Mouse (Mus musculus) spleen, postnatal 10 days (tissue): ENCODE results near the gene Ddx39b.

Experiments
- DNase-seq, 2 experiments: peaks; one replicate each; pipeline ENCODE4 v3.0.0; 2021 to 2022; ENCODE audit warnings: low spot score in 2 of 2

Ddx39b gene

GRCm38 (mm10) chr17:35241305-35242014 is at the start of gene Ddx39b:
Gene Ddx39b (plus strand): TSS chr17:35241746.
- peak; percentile 92 to 95 for DNase-seq

DNA sequence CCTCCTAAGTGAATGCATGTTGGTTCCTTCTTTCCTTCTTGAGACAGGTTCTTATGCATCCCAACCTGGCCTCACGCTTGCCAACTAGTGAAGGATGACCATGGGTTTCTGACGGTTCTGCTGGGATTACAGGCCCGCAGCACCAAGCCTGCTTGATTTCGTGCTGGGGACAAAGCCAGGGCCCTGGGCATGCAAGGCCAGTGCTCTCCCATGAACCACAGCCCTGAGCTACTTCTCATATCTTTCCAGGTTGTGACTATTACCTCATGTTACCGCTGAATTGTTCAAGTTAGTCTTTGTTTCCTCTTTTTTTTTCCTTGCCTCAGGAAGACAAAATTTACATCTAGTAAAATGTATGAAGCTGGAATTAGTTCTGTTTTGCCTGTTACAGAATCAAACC is 48.6 kb upstream of the Ddx39b start:
- no peak for DNase-seq

GRCm38 (mm10) chr17:35193881-35194843 is 47.4 kb upstream of the Ddx39b start, which contains the start of gene Ltb:
Gene Ltb (plus strand): TSS chr17:35194439.
- peak; percentile 51 to 81 for DNase-seq

DNA sequence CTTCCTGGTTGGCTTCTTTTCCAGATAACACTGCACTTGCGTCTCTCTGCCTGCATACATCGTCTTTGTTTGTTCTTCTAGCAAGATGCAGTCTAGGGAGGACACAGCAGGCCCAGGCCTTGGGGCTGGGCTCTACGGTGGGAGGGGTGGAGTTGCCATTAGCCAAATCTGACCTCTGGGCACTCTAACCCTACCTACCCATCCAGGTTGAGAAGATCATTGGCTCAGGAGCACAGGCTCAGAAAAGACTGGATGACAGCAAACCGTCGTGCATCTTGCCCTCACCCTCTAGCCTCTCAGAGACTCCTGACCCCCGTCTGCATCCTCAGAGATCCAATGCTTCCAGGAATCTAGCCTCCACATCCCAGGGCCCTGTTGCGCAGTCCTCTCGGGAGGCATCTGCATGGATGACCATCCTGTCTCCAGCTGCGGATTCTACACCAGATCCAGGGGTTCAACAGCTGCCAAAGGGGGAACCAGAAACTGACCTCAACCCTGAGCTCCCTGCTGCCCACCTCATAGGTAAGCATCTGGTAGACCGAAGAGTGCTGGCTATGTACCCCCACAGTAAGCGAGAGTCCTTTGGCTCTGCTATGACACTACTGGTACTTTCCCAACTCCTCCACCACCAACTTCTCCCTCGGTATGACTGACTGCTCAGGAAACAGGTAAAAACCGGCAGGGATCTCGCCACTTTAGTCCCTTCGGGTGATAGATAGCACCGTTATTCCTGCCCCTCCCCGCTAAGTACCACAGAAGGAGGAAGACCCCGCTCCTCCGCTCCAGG is 46.5 kb upstream of the Ddx39b start:
- DNase-seq = peak; percentile 30 to 36

GRCm38 (mm10) chr17:35195631-35196320 is 45.8 kb upstream of the Ddx39b start:
- peak; percentile 83 to 92 for DNase-seq

DNA sequence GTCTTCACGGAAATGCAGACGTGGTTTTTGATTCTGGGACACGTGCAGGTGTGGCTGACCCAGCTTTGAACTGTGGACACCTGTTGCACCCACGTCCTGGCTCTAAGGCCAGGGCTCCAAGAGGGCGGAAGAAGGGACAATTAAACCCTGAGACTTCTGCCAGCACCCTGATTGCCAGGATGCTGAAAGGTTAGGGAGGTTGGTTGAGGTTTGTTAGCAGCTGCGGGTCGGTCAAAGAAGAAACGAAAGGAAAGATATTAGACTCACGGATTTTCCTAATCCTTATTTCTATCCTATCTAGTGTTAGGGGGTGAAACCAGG is 45.3 kb upstream of the Ddx39b start:
- DNase-seq = no peak

GRCm38 (mm10) chr17:35197126-35197525 is 44.4 kb upstream of the Ddx39b start:
- DNase-seq = no peak

DNA sequence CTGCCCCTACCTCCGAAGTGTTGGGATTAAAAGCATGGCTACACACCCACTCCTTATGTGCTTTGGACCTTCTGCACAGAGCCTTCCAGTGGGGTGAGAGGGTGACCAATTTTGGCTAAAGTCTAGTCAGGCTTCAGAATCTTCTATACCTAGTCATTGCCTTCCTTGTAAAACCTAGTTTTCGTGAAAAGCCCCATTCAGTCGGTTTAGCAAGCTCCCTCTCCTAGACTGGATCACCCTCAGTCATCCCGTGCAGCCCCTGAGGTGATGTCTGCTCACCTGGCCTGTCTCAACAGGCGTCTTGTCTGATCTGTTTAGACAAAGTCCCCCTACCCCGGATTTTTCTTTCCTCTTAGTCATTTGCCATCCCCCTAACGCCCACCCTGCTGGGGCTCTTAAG is 43.5 kb upstream of the Ddx39b start:
- no peak for DNase-seq

DNA sequence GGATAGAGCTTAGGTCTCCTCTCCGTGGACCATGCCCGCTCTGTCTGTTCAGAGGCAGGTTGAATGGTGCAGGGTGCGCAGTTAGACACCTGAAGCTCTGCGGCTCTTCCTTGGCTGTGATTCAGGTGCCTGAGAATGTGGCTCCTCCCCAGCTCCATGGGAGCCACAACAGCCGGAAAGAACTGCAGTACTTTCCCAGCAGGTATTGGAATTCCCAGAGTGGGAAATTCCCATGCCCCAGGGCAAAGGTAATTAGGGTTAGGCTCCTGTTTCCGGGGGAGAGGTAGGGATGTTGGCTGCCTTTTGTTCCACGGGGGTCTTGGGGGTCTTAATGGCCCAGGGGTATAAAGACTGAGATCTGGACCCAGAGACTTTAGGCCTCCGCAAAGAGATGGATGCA is 42.6 kb upstream of the Ddx39b start:
- no peak for DNase-seq

- DNase-seq = peak in 1 of 2 experiments; percentile 63
Measured at GRCm38 (mm10) chr17:35200398-35200797, 41.1 kb upstream of the Ddx39b start.

- DNase-seq = peak in 1 of 2 experiments; percentile 61
Measured at GRCm38 (mm10) chr17:35201128-35201527, 40.4 kb upstream of the Ddx39b start.

GRCm38 (mm10) chr17:35201787-35202186 is 39.8 kb upstream of the Ddx39b start, which contains the start of gene Tnf:
Gene Tnf (minus strand): TSS chr17:35202007.
- peak; percentile 57 to 69 for DNase-seq

DNA sequence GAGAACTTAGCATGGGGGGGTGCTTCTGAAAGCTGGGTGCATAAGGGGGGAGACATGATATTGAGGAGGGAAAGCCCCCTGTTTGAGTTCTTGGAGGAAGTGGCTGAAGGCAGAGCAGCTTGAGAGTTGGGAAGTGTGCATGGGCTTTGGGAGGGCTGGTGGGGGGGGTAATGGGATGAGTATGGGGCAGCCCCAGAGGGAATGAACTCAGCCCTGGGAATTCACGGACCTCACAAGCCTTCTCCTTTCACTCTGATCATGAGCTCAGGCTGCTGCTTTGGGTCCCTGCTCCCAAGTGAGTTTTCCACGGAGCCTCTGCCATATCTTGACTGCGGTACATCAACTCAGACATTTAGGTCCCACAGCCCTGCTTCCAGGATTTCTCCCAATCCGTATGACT is 39.1 kb upstream of the Ddx39b start:
- DNase-seq = no peak

- DNase-seq = peak; percentile 34 to 67
Measured at GRCm38 (mm10) chr17:35204494-35205379, 36.8 kb upstream of the Ddx39b start, which contains the start of gene Lta. Gene Lta (minus strand): TSS chr17:35205351.

GRCm38 (mm10) chr17:35205380-35205769 is 36.2 kb upstream of the Ddx39b start:
- DNase-seq = peak in 1 of 2 experiments; percentile 48

DNA sequence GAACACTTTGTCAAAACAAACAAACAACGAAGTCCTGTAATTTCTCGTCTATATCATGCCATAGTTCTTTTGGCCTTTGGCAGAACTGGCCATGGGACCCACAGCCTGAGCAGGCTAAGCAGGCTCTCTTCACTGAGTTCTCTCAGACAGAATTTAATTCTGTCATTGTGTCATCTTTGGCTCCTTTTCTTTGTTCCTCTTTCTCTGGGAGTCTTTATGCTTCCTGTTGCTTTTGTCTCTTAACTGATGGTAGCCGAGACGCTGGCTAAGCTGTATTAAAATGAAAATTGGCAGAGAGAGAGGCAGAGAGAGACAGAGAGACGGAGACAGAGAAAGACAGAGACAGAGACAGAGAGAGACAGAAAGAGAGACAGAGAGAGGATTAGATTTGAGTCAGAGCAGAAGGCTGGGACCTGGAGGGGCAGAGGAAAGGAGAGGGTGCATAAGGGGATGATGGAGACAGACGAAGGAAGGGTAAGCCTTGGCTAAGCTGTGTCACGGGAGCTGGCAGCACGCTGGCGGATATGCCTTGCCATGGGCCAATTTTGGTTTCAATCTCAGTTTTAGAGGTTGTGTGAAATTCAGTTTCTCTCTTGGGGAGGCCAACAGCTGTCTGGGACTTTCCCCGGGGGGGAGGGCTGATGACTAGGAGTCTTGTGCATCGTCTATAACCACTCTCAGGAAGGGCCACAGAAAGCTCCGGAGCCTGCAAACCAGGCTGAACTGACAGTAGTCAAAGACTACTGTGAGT is 31.6 kb upstream of the Ddx39b start:
- peak in 1 of 2 experiments; percentile 71 for DNase-seq

DNA sequence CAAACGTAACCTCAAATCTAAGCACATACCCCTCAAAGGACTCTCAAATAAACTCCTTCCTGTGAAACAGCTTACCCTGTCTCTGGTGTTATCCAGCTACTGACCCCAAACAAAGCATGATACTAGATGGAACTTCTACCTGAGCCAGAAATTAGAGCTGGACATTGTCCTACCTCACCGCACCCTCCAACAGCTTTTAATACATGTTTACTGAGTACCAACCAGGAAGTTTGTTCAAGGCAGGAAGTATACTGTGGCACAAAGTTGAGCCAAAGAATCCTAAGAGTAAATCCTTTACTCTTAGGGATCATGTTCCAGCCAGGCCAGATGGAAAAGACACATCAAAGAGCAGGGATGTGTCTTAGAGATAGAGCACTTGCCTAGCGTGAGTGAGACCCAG is 31.0 kb upstream of the Ddx39b start:
- no peak for DNase-seq

DNA sequence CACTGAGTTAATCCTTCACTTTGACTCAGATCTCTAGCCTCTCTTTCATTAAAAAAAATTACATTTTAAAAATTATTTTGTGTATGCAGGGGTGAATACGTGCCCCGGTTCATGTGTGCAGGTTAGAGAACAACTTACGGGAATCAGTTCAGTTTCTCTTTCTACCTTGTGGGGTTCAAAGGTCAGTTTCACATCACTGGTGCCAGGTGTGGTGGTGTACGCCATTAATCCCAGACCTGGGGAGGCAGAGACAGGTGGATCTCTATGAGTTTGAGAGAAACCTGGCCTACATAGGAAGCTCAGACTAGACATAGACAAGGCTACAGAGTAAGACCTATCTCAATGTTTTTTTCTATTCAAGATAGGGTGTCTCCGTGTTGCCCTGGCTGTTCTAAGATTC is 28.5 kb upstream of the Ddx39b start:
- DNase-seq = no peak

DNA sequence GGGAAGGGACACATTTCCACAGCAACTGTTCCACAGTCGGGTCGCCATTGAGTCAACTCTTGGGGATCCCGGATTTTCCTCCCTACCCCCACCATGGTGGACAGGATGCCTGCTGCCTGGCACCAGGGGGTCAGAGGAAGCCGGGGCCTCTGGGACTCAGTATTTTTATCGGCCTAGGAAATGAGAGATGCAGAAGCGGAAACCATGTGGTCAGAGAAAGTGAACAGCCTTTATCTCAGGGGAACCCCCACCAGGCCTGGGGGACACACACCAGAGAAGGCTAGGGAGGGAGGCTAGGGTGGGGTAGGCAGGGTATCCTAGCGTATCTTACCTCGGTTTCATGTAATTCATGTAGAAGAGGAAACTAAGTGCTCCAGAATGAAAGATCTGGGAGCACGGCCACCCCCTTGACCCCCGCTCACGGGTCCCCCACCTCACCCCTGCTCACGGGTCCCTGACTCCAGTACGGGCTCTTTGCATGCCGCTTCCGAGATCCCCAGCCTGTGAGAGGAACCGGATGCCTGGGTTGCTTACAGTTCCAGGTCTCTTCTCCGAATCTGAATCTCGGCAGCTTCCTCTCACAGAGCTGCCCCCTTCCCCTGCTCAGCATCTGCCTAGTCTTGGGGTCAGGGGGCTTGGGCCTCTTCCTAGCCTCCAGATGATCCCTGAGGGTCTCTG is 22.9 kb upstream of the Ddx39b start:
- peak in 1 of 2 experiments; percentile 65 for DNase-seq
